Mouse (Mus musculus) midbrain, embryonic 12.5 days (tissue): ENCODE measurements around the gene Zfp428. TPM values are rescaled to one million over a fixed set of nuclear protein-coding genes. Genes with fewer than 3 reads are reported as not detected.

ENCODE experiments used
- ATAC-seq: fragments of 200-750 bp; cut with Nextera tagmentation; 2 replicates; pipeline ENCODE4 v1.8.0; 2017; ENCODE audit warnings: low read depth, moderate TSS enrichment, moderate library complexity; ENCODE audit not compliant: low FRiP score
- H3K27ac ChIP-seq: fragments of 300-500 bp; sonication (generic); replicated peaks from 2 replicates; pipeline ENCODE4 v1.5.1; 2016; ENCODE audit warnings: mild to moderate bottlenecking
- H3K27me3 ChIP-seq: fragments of 300-500 bp; sonication (generic); 2 replicates; pipeline ENCODE4 v1.6.1; 2016; ENCODE audit warnings: mild to moderate bottlenecking
- H3K36me3 ChIP-seq: fragments of 300-500 bp; sonication (generic); 2 replicates; pipeline ENCODE4 v1.6.1; 2016
- H3K4me1 ChIP-seq: fragments of 300-500 bp; sonication (generic); 2 replicates; pipeline ENCODE4 v1.6.1; 2016
- H3K4me2 ChIP-seq: fragments of 300-500 bp; sonication (generic); replicated peaks from 2 replicates; pipeline ENCODE4 v1.6.1; 2016; ENCODE audit warnings: mild to moderate bottlenecking, moderate library complexity
- H3K4me3 ChIP-seq: fragments of 300-500 bp; sonication (generic); 2 replicates; pipeline ENCODE4 v1.5.1; 2016; ENCODE audit warnings: mild to moderate bottlenecking
- H3K9ac ChIP-seq: fragments of 300-500 bp; sonication (generic); replicated peaks from 2 replicates; pipeline ENCODE4 v1.6.1; 2016; ENCODE audit warnings: mild to moderate bottlenecking, moderate library complexity
- H3K9me3 ChIP-seq: fragments of 300-500 bp; sonication (generic); 2 replicates; pipeline ENCODE4 v1.6.1; 2016; ENCODE audit warnings: mild to moderate bottlenecking
- WGBS: fragments of 180-500 bp; shearing (Covaris S2); methylation state at CpG from one replicate; pipeline ENCODE4 v1.1.7; 2016; 5-methylcytosine and 5-hydroxymethylcytosine counted together
- polyA plus RNA-seq: library from polyadenylated mRNA; unstranded; fragments of >200 nt; fragmentation: Nextera tagmentation; extraction: Ambion mirVana; gene quantifications from 2 replicates; pipeline ENCODE4 v1.2.1, GENCODE M21; 2016

Zfp428 gene
- polyA plus RNA-seq, 1 experiment from 2014 or later, result 178 TPM

- H3K27me3 ChIP-seq, result peaks cover 14% of the 10 kb centered on the region
- peaks cover 34% of the 10 kb centered on the region for H3K36me3 ChIP-seq
- WGBS, result 52% methylated on average over 5 of the region's 5 CpGs
- ATAC-seq, result no peak
- H3K4me2 ChIP-seq, result no peak overlapping the region
- no peak overlapping the region for H3K9ac ChIP-seq
- no peak overlapping the region for H3K27ac ChIP-seq
- no peak overlapping the region for H3K4me3 ChIP-seq
- H3K9me3 ChIP-seq, result no peaks in the 10 kb centered on the region
- H3K4me1 ChIP-seq, result peaks cover 18% of the 10 kb centered on the region
Observed at GRCm38 (mm10) chr7:24538154-24538553, 31.3 kb downstream of the Zfp428 start.

GRCm38 (mm10) chr7:24538701-24539100 is 31.9 kb downstream of the Zfp428 start:
- no peak overlapping the region for H3K27ac ChIP-seq
- 82% methylated on average over 5 of the region's 5 CpGs for WGBS

GRCm38 (mm10) chr7:24539686-24540085 is 32.9 kb downstream of the Zfp428 start:
- no peaks in the 10 kb centered on the region for H3K9me3 ChIP-seq
- no peak overlapping the region for H3K4me2 ChIP-seq
- ATAC-seq, result no peak
- H3K9ac ChIP-seq, result no peak overlapping the region
- H3K27ac ChIP-seq, result no peak overlapping the region
- H3K4me3 ChIP-seq, result no peak overlapping the region
- H3K4me1 ChIP-seq, result 0 out of 2 replicates have a peak, but pooled peaks cover 3% of the 10 kb centered on the region
- H3K36me3 ChIP-seq, result peaks cover 20% of the 10 kb centered on the region
- no peaks in the 10 kb centered on the region for H3K27me3 ChIP-seq
- 88% methylated on average over 4 of the region's 4 CpGs for WGBS

More at GRCm38 (mm10) chr7:24538701-24539100, 31.9 kb downstream of the Zfp428 start:
- peaks cover 29% of the 10 kb centered on the region for H3K36me3 ChIP-seq
- H3K4me2 ChIP-seq, result no peak overlapping the region
- no peak overlapping the region for H3K9ac ChIP-seq
- H3K4me3 ChIP-seq, result no peak overlapping the region
- H3K27me3 ChIP-seq, result peaks cover 9% of the 10 kb centered on the region
- H3K4me1 ChIP-seq, result peaks cover 12% of the 10 kb centered on the region
- H3K9me3 ChIP-seq, result no peaks in the 10 kb centered on the region
- ATAC-seq, result no peak

- Histone ChIP-seq H3K9ac (no peak overlapping the region), H3K36me3 (peaks cover 13% of the 10 kb centered on the region), H3K4me3 (no peak overlapping the region), H3K27ac (no peak overlapping the region), H3K27me3 (no peaks in the 10 kb centered on the region), H3K4me2 (no peak overlapping the region), H3K9me3 (no peaks in the 10 kb centered on the region), H3K4me1 (peaks cover 17% of the 10 kb centered on the region)
- 78% methylated on average over 2 of the region's 2 CpGs for WGBS
- no peak for ATAC-seq
Observed at GRCm38 (mm10) chr7:24544506-24544905, 37.7 kb downstream of the Zfp428 start.

- 0 out of 2 replicates have a peak, but pooled peaks have one; percentile 0 for ATAC-seq
- WGBS, result 42% methylated on average over 13 of the region's 13 CpGs
- peaks cover 17% of the 10 kb centered on the region for H3K4me1 ChIP-seq
- H3K9ac ChIP-seq, result peak within 1 kb of the TSS; percentile 79
- H3K27ac ChIP-seq, result peak within 1 kb of the TSS; percentile 50
- no peaks in the 10 kb centered on the region for H3K9me3 ChIP-seq
- H3K4me2 ChIP-seq, result peak within 1 kb of the TSS; percentile 73
- no peaks in the 10 kb centered on the region for H3K27me3 ChIP-seq
- H3K4me3 ChIP-seq, result peak within 1 kb of the TSS; percentile 67
- H3K36me3 ChIP-seq, result peaks cover 21% of the 10 kb centered on the region
Observed at GRCm38 (mm10) chr7:24546068-24546614, 39.3 kb downstream of the Zfp428 start, which contains the start of the genes Pinlyp and Xrcc1. Gene Pinlyp, minus strand, starts transcription at chr7:24546118. Gene Xrcc1, plus strand, starts transcription at chr7:24546289.

GRCm38 (mm10) chr7:24546634-24547389 is 40.0 kb downstream of the Zfp428 start:
- peaks cover 26% of the 10 kb centered on the region for H3K36me3 ChIP-seq
- H3K4me3 ChIP-seq, result peak overlapping the region; percentile 67
- ATAC-seq, result peak; percentile 97
- H3K27ac ChIP-seq, result peak overlapping the region; percentile 50
- peak overlapping the region; percentile 79 for H3K9ac ChIP-seq
- peak overlapping the region; percentile 73 for H3K4me2 ChIP-seq
- WGBS, result under 1% methylated on average over 57 of the region's 57 CpGs
- no peaks in the 10 kb centered on the region for H3K27me3 ChIP-seq
- H3K4me1 ChIP-seq, result peaks cover 17% of the 10 kb centered on the region
- H3K9me3 ChIP-seq, result no peaks in the 10 kb centered on the region

GRCm38 (mm10) chr7:24547534-24548036 is 40.8 kb downstream of the Zfp428 start:
- peak overlapping the region; percentile 36; the same call in 1 of the 2 replicates for H3K27ac ChIP-seq
- H3K4me3 ChIP-seq, result peak overlapping the region; percentile 67
- H3K4me1 ChIP-seq, result peaks cover 17% of the 10 kb centered on the region
- ATAC-seq, result no peak
- WGBS, result 29% methylated on average over 13 of the region's 13 CpGs
- H3K4me2 ChIP-seq, result peak overlapping the region; percentile 73
- H3K27me3 ChIP-seq, result no peaks in the 10 kb centered on the region
- peaks cover 34% of the 10 kb centered on the region for H3K36me3 ChIP-seq
- no peaks in the 10 kb centered on the region for H3K9me3 ChIP-seq
- H3K9ac ChIP-seq, result peak overlapping the region; percentile 79

GRCm38 (mm10) chr7:24551985-24552759 is 45.4 kb downstream of the Zfp428 start:
- H3K36me3 ChIP-seq, result peaks cover 70% of the 10 kb centered on the region
- no peak for ATAC-seq
- no peaks in the 10 kb centered on the region for H3K9me3 ChIP-seq
- H3K27ac ChIP-seq, result no peak overlapping the region
- H3K4me3 ChIP-seq, result no peak overlapping the region
- 94% methylated on average over 12 of the region's 12 CpGs for WGBS
- H3K4me1 ChIP-seq, result peaks cover 11% of the 10 kb centered on the region
- no peaks in the 10 kb centered on the region for H3K27me3 ChIP-seq
- no peak overlapping the region for H3K4me2 ChIP-seq
- no peak overlapping the region for H3K9ac ChIP-seq

- no peaks in the 10 kb centered on the region for H3K9me3 ChIP-seq
- H3K4me2 ChIP-seq, result no peak overlapping the region
- H3K27me3 ChIP-seq, result no peaks in the 10 kb centered on the region
- no peaks in the 10 kb centered on the region for H3K4me1 ChIP-seq
- ATAC-seq, result no peak
- 96% methylated on average over 10 of the region's 10 CpGs for WGBS
- no peak overlapping the region for H3K9ac ChIP-seq
- H3K36me3 ChIP-seq, result peaks cover 68% of the 10 kb centered on the region
- H3K27ac ChIP-seq, result no peak overlapping the region
- no peak overlapping the region for H3K4me3 ChIP-seq
Observed at GRCm38 (mm10) chr7:24555786-24556185, 49.0 kb downstream of the Zfp428 start.

GRCm38 (mm10) chr7:24561450-24561849 is 54.6 kb downstream of the Zfp428 start:
- ATAC-seq, result no peak
- Histone ChIP-seq H3K4me3 (no peak overlapping the region), H3K27me3 (no peaks in the 10 kb centered on the region), H3K9ac (no peak overlapping the region), H3K4me1 (no peaks in the 10 kb centered on the region), H3K4me2 (no peak overlapping the region), H3K27ac (no peak overlapping the region), H3K9me3 (no peaks in the 10 kb centered on the region), H3K36me3 (peaks cover 54% of the 10 kb centered on the region)
- WGBS, result 96% methylated on average over 4 of the region's 4 CpGs

GRCm38 (mm10) chr7:24563191-24563836 is 56.5 kb downstream of the Zfp428 start:
- Histone ChIP-seq H3K9me3 (no peaks in the 10 kb centered on the region), H3K27me3 (no peaks in the 10 kb centered on the region), H3K4me3 (no peak overlapping the region), H3K4me2 (no peak overlapping the region), H3K9ac (no peak overlapping the region), H3K36me3 (peaks cover 66% of the 10 kb centered on the region), H3K4me1 (no peaks in the 10 kb centered on the region), H3K27ac (no peak overlapping the region)
- no peak for ATAC-seq
- 87% methylated on average over 8 of the region's 8 CpGs for WGBS
